Mouse (Mus musculus) layer of hippocampus, postnatal 25 days (tissue): ENCODE measurements around the gene Cdca4. TPM values are rescaled to one million over a fixed set of nuclear protein-coding genes. Genes with fewer than 3 reads are reported as not detected.
"Not testable (repeated sequence)": the region's sequence is repeated elsewhere in the genome, so short reads cannot be mapped to it uniquely, and the experiment has no call there.

Experiments used
- DNase-seq, 2 experiments: peaks; one replicate each; pipeline ENCODE4 v3.0.0; 2022; ENCODE audit warnings: mixed read lengths in 2 of 2, low spot score in 1 of 2; ENCODE audit errors: extremely low spot score in 1 of 2
- total RNA-seq, 2 experiments: library from RNA; stranded (reverse); gene quantifications; 2 replicates each; pipeline ENCODE4 v1.2.3; 2021

Gene Cdca4
- total RNA-seq, 2 experiments from 2014 or later: 8.0 to 9.7 TPM

DNA sequence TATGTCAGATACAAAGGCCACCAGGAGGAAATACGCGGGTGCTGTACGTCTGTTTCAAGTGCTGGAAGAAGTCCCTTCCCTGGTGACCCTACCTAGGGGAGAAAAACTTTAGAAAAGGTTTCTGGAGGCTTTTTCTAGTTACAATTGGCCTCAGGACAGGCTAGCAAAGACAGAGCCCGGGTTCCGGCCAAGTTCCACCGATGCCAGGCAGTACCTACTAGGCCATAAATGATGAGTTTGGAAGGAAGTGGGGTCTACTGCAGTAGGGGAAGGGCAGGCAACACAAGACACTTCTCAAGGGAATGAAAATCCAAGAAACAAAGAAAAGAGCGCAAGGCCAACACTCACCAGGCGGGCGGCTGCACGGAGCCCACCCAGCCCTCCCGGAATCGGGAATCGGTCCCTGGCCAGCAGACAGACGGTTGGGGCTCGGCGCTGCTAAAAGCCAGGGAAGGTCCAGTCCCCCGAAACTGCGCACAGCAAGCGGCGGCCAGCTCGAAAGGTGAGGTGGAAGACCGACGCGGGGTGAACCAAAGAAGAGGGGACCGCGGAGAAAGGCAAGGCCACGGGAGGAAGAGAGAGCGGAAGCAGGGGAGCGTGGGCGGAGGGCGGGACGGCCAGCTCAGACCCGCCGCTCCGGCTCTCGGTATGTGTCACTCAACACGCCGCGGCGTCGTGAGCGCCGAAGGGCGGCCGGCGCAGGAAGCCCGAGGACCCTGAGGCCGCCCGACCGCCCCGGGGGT lies 551 bp downstream of the Cdca4 start:
- no peak for DNase-seq

DNA sequence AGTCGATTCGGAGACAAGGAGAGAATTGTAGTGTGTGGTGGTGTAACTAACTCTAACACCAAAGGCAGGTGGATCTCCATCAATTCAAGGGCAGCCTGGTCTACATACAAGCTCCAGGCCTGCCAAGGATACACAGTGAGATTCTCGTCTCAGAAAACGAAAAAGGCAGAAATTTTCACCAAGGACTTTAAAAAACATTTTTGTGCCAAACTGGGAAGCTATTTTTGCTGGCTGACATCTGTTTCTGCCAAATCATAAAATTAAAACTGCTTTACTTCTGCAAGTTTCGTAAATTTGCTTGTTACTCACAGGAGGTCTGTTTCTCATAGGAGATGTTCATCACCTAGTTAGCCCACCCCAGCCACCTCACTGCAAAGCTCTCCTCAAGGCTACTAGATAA lies 3.3 kb downstream of the Cdca4 start:
- DNase-seq: no peak

DNA sequence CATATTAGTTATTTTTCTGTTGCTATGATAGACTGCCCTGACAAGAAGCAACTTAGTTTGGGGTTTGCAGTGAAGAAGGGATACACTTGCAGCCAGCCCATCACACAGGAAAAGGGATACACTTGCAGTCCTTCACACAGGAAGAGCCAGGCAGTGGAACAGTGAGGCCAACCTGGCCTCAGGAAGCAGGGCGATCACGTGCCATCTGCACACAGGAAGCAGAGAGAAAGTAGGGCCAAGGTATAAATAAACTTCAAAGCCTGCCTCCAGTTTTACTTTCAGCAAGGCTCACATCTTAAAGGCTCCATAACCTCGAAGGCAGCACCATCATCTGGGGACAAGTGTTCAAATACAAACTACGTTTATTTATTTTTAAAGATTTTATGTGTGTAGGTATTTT lies 6.0 kb downstream of the Cdca4 start:
- DNase-seq: no peak

DNA sequence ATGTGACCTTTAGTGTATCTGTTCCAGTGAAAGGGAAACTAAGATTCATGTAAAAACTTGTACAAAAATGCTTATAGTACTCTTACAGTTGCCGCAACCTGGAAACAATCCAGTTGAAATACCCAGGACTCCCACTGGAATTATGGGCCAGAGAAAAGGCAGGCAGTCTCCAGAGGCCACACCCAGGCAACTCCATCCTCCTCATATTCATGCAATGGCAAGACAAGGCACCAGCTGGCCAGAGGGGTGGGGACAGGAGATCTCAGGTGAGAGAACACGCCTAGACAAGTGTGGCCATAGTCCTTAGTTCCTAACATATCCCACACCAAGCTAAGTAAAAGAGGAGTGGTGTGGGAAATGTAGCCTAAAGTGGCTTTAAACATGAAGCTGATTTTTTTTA lies 6.5 kb downstream of the Cdca4 start:
- DNase-seq: no peak

DNA sequence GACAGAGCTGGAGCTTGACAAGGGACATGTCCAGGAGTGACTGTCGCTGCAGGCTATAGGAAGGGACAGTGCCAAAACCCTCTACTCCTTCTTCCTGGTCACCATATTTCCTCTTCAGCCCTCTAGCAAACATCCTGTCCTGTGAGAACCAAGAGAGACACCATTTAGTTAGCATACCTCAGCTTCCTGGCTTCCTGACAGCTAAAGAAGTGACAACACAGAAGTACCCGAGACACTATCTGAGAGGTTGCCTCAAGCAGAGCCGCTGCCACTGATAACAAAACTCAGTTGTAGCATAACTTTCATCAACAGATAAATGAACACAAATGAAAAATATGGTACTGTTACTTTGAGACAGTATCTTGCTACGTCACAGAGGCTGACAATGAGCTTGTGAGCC lies 7.2 kb downstream of the Cdca4 start:
- DNase-seq: no peak

DNA sequence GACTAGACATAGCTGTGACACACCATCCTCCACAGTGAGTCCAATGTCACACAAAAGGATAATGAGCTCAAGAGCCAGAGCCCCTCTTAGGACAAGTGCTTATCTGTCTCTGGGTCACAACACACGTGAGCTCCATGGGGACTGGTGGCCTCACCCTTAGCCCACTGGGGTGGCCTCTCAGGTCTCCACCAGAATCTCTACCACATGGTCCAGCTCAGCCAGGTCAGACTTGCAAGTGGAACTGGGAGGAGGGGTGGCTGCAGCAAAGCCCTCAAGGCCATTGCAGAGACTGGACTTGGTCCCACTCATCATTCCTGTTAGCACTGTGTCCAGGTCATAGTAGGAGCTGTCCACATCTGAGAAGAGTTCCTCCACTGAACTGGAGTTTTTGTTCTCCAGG lies 8.0 kb downstream of the Cdca4 start:
- DNase-seq: no peak

DNA sequence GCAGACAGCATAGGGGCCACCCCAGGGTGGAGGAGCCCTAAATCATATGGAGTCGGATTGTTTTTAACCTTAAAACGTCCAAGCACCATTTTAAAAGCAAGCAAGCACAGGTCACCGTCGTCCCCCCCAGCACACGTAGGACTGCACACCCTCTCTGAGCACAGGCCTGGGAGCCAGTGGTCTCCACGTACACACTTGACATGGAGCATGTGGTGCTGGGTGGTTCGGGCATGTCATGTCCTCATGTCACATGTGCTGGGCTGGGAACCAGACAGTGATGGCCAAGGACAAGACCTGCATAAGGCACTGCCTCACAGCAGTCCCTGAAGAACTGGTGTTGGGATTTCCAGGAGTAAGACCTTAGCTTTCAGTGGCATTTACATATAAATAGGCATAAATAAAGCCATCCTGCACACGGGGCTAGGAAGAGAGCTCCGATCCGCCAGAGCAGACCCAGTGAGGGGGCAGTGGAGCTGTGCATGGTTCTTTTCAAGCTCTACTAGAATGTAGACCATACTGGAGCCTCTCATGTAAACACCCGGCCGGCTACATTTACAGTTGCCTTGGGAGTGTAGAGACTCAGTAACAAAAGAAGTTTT lies 8.7 kb downstream of the Cdca4 start:
- DNase-seq: no peak

DNA sequence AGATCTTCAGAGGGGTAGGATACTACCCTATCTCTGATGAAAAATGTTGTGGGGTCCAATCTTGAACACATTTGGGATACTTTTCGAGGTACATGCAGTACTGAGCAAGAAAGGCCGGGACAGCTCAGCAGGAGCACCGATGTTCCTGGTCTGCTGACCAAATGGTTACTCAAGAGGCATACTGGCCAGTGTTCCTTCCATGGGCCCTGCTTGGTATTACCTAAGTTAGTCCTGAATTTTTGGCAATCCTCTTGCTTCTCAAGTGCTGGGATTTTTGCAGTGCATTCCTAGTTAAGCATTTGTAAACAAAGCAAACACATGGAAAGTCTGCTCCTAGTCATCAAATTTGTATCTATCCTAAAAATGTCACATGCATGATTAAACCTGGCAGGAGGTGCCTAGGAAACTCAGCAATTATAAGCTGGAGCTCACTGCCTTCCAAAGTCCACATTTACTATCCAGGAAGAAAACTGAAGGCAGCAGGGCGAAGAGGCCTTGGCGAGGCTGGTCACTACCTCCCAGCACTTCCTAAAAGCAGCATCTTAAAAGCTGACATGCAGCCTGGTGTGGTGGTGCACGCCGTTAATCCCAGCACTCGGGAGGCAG lies 10.1 kb downstream of the Cdca4 start:
- DNase-seq: no peak

DNA sequence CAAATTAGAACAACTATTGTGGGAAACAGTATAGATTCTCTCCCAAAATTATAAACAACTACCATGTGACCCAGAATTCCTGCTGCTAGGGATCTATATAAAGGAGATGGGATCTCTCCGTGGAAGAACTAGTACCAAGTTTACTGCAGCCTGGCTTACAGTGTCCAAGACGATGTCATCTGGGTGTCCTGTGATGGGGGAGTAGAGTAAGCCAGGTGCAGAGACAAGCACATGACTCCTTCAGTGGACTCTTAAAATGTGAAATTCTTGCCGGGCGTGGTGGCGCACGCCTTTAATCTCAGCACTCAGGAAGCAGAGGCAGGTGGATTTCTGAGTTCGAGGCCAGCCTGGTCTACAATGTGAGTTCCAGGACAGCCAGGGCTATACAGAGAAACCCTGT lies 12.4 kb downstream of the Cdca4 start:
- DNase-seq: not testable (repeated sequence)

DNA sequence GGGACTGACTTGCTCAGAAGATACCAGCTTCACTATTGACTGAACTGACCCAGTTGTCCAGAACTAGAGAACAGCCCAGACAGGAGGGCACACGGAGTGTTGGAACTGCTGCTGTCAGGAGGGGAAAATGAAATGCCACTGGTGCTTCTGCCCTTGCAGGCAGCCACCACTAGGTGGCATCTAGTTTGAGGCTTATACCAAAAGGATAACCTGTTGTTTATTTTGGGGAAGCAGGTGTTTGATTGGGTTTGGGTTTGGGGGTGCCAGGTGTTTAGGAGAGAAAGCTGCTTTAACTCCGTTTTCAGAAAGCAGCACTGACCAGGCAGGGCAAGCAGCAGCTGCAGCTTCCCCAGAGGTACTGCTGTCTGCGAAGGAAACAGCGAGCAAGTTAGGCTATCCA lies 12.9 kb downstream of the Cdca4 start:
- DNase-seq: peak; percentile 46 to 61

DNA sequence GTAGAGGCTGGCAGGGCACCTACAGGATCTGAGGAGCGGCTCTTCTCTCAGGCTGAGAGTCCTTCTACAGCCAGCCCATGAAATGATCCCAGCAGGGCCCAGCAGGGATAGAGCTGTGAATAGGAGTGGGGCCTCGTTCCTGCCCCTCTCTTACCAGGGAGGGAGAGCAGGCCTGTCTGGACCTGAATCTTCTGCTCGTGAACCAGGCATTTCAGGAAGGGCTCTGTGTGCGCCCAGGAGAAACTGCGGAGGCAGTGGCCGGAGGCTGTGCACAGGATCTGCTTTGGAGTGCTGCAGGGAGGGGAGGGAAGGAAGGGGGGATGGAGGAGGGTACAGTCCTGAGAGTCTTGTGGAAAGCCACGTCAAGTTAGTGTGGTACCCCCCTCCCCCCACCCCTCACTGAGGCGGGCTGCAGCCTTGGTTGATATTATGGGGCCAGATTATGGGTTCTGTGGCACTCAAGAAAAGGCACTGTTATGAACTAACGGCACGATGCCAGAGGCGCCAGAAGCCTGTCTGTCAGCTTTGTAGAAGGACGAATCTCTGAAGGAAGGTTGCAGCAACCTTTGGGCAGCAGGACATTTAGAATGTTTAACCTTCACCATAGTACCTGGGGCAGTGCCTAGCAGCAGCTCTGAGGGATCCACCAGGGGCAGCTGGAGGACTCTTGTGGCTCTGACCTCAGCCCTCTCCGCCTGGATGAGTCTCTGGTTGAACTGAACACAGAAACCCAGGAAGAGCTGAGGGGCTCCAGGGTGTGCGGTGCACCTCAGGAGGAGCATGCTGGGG lies 14.3 kb downstream of the Cdca4 start:
- no peak for DNase-seq

DNA sequence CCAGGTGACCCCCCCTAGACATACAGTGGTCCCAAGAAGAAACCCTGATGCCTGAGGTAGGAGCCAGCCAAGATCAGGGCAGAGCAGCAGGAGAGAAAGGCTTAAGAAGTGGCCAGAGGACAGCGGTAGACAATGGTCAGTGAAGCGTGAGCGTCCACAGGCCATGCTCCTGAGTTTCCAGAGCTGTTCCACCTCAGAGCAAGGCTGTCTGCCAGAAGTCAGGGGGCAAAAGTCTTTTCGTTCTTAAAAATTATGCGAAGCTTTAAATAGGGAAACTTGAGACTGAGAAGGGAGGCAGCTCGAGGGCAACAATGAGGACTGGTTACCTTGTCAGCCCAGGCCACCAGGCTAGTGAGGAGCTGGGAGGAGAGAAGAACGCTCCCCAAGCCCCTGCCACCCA lies 15.9 kb downstream of the Cdca4 start:
- no peak for DNase-seq

DNA sequence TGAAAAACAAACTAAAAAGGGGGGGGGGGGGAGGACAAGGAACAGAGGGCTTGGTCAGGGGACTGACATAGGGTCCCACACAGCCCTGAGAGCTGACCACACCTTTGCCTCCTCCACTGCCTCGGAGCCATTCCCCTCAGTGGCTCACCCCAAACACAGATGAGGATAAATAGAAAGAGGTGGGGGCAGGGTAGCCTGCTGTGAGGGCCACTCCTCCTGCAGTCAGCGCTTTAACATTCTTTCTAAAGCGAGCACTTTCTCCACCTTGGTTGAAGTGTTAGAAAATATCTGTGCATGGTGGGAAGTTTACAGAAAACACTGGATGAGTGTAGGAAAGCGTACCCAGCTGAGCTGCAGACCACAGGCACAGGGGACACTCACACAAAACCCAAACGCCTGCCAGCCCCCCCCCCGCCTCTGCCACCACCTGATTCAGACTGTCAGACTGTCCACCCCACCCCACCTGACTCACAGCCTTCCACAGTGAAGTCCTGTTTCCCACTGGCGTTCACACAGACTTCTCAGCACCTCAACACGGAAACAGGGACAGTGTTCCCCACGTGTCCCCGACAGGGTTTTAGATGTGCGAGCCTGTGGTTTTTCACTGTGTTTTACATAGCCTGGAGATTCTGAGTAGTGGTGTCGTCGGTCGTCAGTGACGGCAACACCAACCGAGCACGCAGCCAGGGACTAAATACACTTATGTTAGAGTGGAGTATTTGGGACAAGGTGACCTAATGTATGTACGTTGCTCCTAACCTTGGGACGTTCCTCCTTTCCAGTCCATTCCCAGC lies 18.9 kb downstream of the Cdca4 start:
- no peak for DNase-seq

DNA sequence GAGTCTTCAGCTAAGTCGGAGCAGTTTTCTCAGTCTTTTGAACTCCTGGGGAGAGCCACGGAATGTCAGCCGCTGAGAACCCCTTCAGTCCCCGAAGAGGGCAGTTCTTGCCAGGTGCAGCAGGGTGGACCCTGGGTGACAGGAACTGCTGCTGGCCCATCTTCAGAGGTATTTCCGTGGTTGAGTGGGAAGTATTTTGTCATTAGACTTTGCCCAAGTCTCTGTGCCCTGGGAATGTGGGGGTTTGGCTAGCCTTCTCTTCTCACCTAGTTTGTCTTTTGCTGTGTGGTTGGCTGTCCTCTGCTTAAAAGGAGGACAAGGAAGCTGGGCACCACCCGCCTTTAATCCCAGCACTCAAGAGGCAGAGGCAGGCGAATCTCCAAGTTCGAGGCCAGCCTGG lies 19.6 kb downstream of the Cdca4 start:
- no peak for DNase-seq

DNA sequence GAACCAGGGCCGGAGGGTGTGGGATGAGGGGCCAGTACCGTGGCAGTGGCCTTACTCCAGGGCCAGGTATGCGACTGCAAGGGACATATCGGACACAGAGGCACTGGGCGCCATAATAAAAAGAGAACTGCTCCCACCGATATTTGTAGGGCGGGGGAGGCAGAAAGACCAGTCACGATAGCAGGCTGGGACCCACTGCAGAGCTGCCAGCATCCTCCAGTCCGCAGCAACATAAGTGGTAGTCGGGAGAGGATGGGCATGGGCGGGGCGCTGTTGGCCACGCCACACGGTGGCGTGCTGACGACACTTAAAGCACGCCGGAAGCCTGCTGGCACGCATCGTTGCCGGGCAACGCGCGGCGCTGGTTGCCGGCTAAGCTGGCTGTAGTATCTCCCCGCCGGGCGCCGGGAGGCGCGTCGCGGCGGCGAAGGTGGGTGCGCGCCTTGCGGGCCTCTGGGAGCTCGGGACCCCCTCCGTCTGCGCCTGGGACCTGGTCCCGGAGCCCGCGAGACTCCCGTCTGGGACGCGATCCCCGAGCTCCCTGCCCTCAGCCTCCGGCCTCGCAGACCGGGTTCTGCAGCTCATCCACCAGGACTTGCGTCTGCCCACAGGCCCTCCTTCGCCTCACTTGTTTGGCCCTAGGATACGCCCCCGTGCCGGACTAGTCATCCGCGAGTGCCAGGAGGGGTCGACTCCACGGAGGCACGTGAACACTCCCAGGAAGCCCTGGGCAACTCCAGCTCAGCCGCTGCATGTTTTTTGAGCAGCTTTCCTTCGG lies 20.4 kb downstream of the Cdca4 start, which contains the start of gene Clba1:
TSS of gene Clba1 (plus strand) at position 351 of the 778 bp plus-strand sequence.
- peak; percentile 79 to 83 for DNase-seq

DNA sequence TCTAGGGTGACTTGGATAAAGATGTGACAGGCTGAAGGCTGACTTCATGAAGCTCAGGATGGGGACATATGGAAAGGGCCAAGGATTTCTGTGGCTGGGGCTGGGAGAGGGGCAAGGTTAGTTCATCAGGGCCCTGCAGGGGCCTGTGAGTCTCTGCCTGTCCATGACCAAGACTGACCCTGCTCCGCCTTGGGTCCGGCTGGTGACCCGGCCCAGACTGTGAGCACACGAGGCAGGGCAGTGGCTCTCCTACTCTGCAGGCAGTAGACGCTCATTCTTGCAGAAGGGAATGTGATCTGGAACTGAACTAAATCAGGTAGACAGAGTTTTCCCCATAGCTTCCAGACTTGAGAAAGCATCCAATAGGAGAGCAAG lies 21.0 kb downstream of the Cdca4 start:
- DNase-seq: no peak

DNA sequence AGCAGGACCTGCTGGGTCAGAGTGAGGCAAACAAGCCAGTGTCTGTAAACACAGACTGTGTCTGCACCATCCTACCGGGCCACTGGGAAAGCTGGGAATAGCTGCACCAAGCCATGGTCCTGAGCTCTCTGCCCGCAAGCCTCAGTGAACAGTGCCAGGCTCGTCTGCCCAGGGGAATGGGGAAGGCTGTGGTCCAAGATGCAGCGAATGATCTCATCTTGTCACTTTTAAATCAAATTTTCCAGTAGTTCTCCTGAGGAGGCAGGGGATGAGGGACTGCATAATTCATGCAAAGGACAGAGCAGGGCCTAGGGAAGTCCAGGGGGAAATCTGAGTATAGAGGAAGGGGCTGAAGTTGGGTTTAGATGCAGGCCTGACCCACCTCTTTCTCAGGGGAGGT lies 21.4 kb downstream of the Cdca4 start:
- DNase-seq: no peak

DNA sequence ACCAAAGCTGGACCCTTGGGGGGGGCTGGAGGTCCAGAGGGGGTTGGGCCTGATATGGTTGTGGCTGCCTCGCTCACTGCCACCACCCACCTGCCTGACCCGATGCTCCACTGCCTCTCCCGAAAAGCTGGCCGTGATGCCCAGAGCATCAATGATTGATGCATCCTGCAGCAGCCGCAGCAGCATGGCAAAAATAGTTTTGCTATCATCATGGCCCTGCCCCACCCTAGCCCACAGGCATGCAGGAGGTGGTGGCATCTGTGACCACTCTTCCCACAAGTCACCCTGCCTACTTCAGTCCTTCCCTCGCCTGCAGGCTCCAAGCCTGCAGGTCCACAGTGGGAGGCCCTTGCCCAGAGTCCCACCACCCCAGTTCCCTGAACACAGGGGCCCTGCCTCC lies 23.2 kb downstream of the Cdca4 start:
- no peak for DNase-seq

DNA sequence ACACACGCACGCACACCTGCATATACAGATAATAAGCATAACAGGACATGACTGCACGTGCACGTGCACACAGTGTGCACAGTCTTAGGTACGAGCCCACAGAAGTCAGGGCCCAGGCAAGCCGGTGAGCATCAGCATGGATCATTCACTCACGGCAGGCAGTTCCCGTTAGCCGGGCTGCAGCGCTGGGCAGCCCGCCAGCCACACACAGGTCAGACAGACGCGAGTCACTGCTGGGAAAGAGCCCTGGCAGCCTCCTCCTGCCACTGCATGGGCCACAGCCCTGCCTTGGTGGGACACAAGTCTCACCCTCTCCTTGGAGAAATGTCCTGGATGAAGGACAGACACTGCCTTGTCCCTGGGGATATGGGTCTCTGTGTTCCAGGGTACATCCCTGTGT lies 25.2 kb downstream of the Cdca4 start:
- no peak for DNase-seq

DNA sequence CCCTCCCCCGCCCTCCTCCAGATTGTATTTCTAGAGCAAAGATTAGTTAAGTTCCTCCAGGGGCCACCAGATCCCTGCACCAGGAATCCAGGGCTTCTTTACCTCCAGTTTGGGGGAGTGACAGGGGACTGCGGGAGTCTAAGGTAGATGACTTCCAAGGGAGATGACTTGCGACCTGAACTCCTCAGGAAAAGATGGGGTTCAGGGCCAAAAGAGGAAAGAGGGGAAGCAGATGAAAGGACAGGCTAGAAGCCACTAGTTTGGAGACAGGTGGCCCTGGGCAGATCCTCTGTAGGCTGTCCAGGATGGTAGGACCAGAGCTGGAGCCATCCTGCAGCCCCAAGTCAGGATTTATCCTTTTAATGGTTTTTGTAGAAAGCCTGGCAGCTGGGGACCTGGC lies 26.3 kb downstream of the Cdca4 start:
- no peak for DNase-seq
